ENCODE assay signal across 9 mouse cellular contexts in the genomic region with DNA sequence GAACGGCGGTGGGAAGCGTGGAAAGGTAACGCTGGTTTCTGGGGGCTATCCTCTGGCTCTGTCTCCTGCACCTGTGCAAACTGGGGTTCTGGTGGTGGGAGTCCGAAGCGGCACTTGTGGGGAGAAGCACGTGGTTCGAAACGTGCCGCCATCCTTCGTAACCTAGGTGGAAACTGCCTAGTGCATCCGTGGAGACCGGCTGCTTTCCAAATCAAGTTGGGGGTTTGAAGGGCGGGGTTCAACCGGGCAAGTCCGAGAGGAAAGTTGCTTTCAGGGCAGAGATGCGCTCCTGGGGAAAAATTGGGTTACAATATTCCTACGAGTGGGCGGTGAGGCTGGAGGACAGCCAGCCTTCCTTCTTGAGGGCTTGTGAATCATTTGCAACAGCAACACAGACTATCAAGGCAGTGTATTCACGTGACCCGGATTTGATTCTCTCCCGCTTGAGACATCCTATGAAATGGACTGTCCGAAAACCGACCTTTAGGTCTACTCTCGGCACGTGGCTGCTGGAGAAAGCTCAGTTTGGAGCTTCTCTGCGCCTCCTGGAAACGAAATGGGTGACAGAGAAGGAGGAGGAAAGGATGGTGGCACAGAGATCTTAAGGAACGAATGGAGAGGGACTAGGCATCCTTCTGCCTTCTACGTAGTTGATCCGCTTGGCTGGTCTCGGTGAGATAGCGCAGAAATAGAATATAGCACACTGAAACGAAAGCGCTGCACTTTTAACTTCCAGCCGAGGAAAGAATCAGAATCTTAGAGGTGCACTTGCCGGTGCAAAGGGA. TPM values are rescaled to one million over a fixed set of nuclear protein-coding genes. Genes with fewer than 3 reads are reported as not detected.
DNase-seq lines count a peak whose midpoint lies in the region; ATAC-seq and TF ChIP-seq lines count a peak whose summit lies in the region.
"Had no signal": no experiment of that assay in that cellular context is flagged by ENCODE, and none has a peak within 500 bp of the region (broad histone marks: within the 10 kb centered on the region; RNA-seq: fewer than 3 reads in every experiment).

No protein-coding gene starts in this region.

- TF ChIP-seq CTCF in liver, adult 2 months (IDR thresholded peaks at IDR 0.05; ENCODE audit: low read depth, low read length): no peak
- no peak for TF ChIP-seq CTCF in kidney, adult 2 months (conservative IDR thresholded peaks at IDR 0.05; ENCODE audit: insufficient read depth, insufficient read length, low read depth, low read length)

- peak; percentile 2 for DNase-seq in liver, adult 2 months (ENCODE audit: extremely low read depth, low read depth, low spot score)
- no peak for DNase-seq in liver
- DNase-seq in cerebellum, adult 9-10 months: peak; percentile 80
- DNase-seq in forelimb bud, embryonic 11.5 days (ENCODE audit: low read depth, low spot score): peak; percentile 11
- peak; percentile 71 for DNase-seq in kidney, adult 2 months
- DNase-seq in spleen, postnatal 36 days (ENCODE audit: low spot score in 2 of 2): no peak

- peak overlapping the region; percentile 92 for H3K4me2 ChIP-seq in limb, embryonic 15.5 days
- peak overlapping the region; percentile 99 for H3K4me2 ChIP-seq in neural tube, embryonic 14.5 days (ENCODE audit: low read depth, low read length)

- H3K4me3 ChIP-seq in liver, adult 2 months (ENCODE audit: insufficient read depth, low read depth, low read length): no peak overlapping the region
- H3K4me3 ChIP-seq in kidney, adult 2 months (ENCODE audit: insufficient read depth, low read depth, low read length): peak overlapping the region; percentile 66
- H3K4me3 ChIP-seq in limb, embryonic 15.5 days: peak overlapping the region; percentile 47
- H3K4me3 ChIP-seq in neural tube, embryonic 14.5 days (ENCODE audit: low read depth, low read length): peak overlapping the region; percentile 63

- no peaks in the 10 kb centered on the region for H3K79me2 ChIP-seq in liver, adult 2 months (ENCODE audit: control insufficient read depth, insufficient read depth, low read length)

- 1% methylated on average over 37 of the region's 37 CpGs for WGBS in liver, adult 2 months
- WGBS in kidney, adult 2 months: under 1% methylated on average over 37 of the region's 37 CpGs
- under 1% methylated on average over 37 of the region's 37 CpGs for WGBS in limb, embryonic 15.5 days
- under 1% methylated on average over 37 of the region's 37 CpGs for WGBS in neural tube, embryonic 14.5 days

- H3K9me3 ChIP-seq in limb, embryonic 15.5 days: no peaks in the 10 kb centered on the region
- H3K9me3 ChIP-seq in neural tube, embryonic 14.5 days (ENCODE audit: control insufficient read depth, low read length): no peaks in the 10 kb centered on the region

- peaks cover 4% of the 10 kb centered on the region for H3K4me1 ChIP-seq in liver, adult 2 months (ENCODE audit: control insufficient read depth, insufficient read depth, low read length)
- H3K4me1 ChIP-seq in kidney, adult 2 months (ENCODE audit: control insufficient read depth, insufficient read depth, low read length): no peaks in the 10 kb centered on the region
- H3K4me1 ChIP-seq in limb, embryonic 15.5 days: peaks cover 16% of the 10 kb centered on the region
- H3K4me1 ChIP-seq in neural tube, embryonic 14.5 days (ENCODE audit: control insufficient read depth, insufficient read depth, low read length): no peaks in the 10 kb centered on the region

- H3K9ac ChIP-seq in liver, adult 2 months (ENCODE audit: low read depth, low read length): no peak overlapping the region
- no peak overlapping the region for H3K9ac ChIP-seq in limb, embryonic 15.5 days
- H3K9ac ChIP-seq in neural tube, embryonic 14.5 days (replicated peaks; ENCODE audit: low read depth, low read length): peak overlapping the region; percentile 62

- peaks cover 8% of the 10 kb centered on the region; the same call in 1 of the 2 replicates for H3K27me3 ChIP-seq in liver, adult 2 months (ENCODE audit: control insufficient read depth, insufficient read depth, low read length)
- H3K27me3 ChIP-seq in kidney, adult 2 months (replicated peaks; ENCODE audit: control insufficient read depth, insufficient read depth, low read length): no peaks in the 10 kb centered on the region; the same call in 1 of the 2 replicates
- peaks cover 14% of the 10 kb centered on the region for H3K27me3 ChIP-seq in limb, embryonic 15.5 days
- H3K27me3 ChIP-seq in neural tube, embryonic 14.5 days (ENCODE audit: control insufficient read depth, insufficient read depth, low read length): no peaks in the 10 kb centered on the region

- TF ChIP-seq POLR2A in liver, adult 2 months (IDR thresholded peaks at IDR 0.05; ENCODE audit: extremely low read depth, insufficient read depth, low read length): no peak
- no peak for TF ChIP-seq POLR2A in kidney, adult 2 months (IDR thresholded peaks at IDR 0.05; ENCODE audit: low read depth, low read length)

- H3K36me3 ChIP-seq in liver, adult 2 months (ENCODE audit: control insufficient read depth, insufficient read depth, low read length): no peaks in the 10 kb centered on the region
- no peaks in the 10 kb centered on the region for H3K36me3 ChIP-seq in kidney, adult 2 months (ENCODE audit: control insufficient read depth, insufficient read depth, low read length)
- H3K36me3 ChIP-seq in limb, embryonic 15.5 days: no peaks in the 10 kb centered on the region
- no peaks in the 10 kb centered on the region for H3K36me3 ChIP-seq in neural tube, embryonic 14.5 days (ENCODE audit: control insufficient read depth, insufficient read depth, low read length)

- no peak overlapping the region for H3K27ac ChIP-seq in liver, adult 2 months (replicated peaks; ENCODE audit: insufficient read depth, low read depth, low read length)
- peak overlapping the region; percentile 58; the same call in 1 of the 2 replicates for H3K27ac ChIP-seq in kidney, adult 2 months (ENCODE audit: insufficient read depth, low read depth, low read length)
- no peak overlapping the region for H3K27ac ChIP-seq in limb, embryonic 15.5 days
- peak overlapping the region; percentile 40; the same call in 1 of the 2 replicates for H3K27ac ChIP-seq in neural tube, embryonic 14.5 days (ENCODE audit: low read depth, low read length)

- no peak for ATAC-seq in limb, embryonic 15.5 days (ENCODE audit: insufficient number of reproducible peaks, low FRiP score, low TSS enrichment, low read depth)
- peak; percentile 50 for ATAC-seq in neural tube, embryonic 14.5 days (ENCODE audit: low read depth)

RNA-seq across cellular contexts. Expression of a gene that starts 0.9 kb away (rescaled TPM):
- under 0.01 and 0.07 TPM in 2 replicates for total RNA-seq in liver, adult 2 months (2014; rRNA removed)
- polyA plus RNA-seq in liver, adult 2 months (2012; rRNA removed): not detected in 2 replicates
- 8.4 and 9.5 TPM in 2 replicates for polyA plus RNA-seq in kidney, adult 2 months (2012; rRNA removed)
- 2.5 and 2.9 TPM in 2 replicates for polyA plus RNA-seq in limb, embryonic 15.5 days (2015; fragmentation: Nextera tagmentation; extraction: Ambion mirVana)
- polyA plus RNA-seq in neural tube, embryonic 14.5 days (2014; fragmentation: Nextera tagmentation; extraction: Ambion mirVana): 54.7 and 56.2 TPM in 2 replicates
- total RNA-seq: MEL had no signal

Comparison
In these comparisons a context has a peak if more than half of its experiments do, and no peak if none do; other contexts are left out.
1. DNase-seq: peak in liver, adult 2 months (single experiment), cerebellum, adult 9-10 months (single experiment), forelimb bud, embryonic 11.5 days (single experiment) and kidney, adult 2 months (single experiment); none in liver (single experiment) and spleen, postnatal 36 days (0 of 2).
2. H3K27ac ChIP-seq: peak in kidney, adult 2 months (single experiment) and neural tube, embryonic 14.5 days (single experiment); none in liver, adult 2 months (single experiment) and limb, embryonic 15.5 days (single experiment).